23 mouse cellular contexts compared by ENCODE assay signal in genomic region chr1:72469075-72469474, GRCm38 (mm10).
"Had no signal": no experiment of that assay in that cellular context is flagged by ENCODE, and none has a peak within 500 bp of the region (broad histone marks: within the 10 kb centered on the region; RNA-seq: fewer than 3 reads in every experiment).

No protein-coding gene starts in this region.

- H3K9me3 ChIP-seq: heart, embryonic 13.5 days; heart, embryonic 15.5 days; hindbrain, embryonic 12.5 days; limb, embryonic 10.5 days; limb, embryonic 12.5 days had no signal

- H3K9ac ChIP-seq: heart, embryonic 13.5 days; heart, embryonic 15.5 days; hindbrain, embryonic 12.5 days; limb, embryonic 12.5 days had no signal

- H3K27me3 ChIP-seq: heart, embryonic 13.5 days; heart, embryonic 15.5 days; hindbrain, embryonic 12.5 days; limb, embryonic 12.5 days had no signal

- H3K4me3 ChIP-seq: gastrocnemius, adult 2 months; heart, adult 2 months; heart, embryonic 13.5 days; heart, embryonic 15.5 days; hindbrain, embryonic 12.5 days; layer of hippocampus, adult 2 months; left cerebral cortex, adult 2 months; limb, embryonic 10.5 days; limb, embryonic 12.5 days had no signal

- DNase-seq: gastrocnemius, adult 2 months; gastrocnemius, postnatal 14 days; gastrocnemius, postnatal 36 days; heart, adult 11 months; heart, adult 2 months; heart, postnatal 14 days; heart, postnatal 36 days; kidney, adult 11 months; kidney, adult 2 months; kidney, postnatal 10 days; kidney, postnatal 25 days; kidney, postnatal 4 days; liver had no signal

- H3K27ac ChIP-seq: gastrocnemius, adult 2 months; heart, adult 2 months; heart, embryonic 13.5 days; heart, embryonic 15.5 days; hindbrain, embryonic 12.5 days; layer of hippocampus, adult 2 months; left cerebral cortex, adult 2 months; limb, embryonic 10.5 days; limb, embryonic 12.5 days had no signal

- H3K4me2 ChIP-seq: heart, embryonic 11.5 days; heart, embryonic 13.5 days; heart, embryonic 15.5 days; hindbrain, embryonic 12.5 days; limb, embryonic 12.5 days; liver, embryonic 11.5 days had no signal

- H3K36me3 ChIP-seq: heart, embryonic 13.5 days; heart, embryonic 15.5 days; hindbrain, embryonic 12.5 days; limb, embryonic 10.5 days; limb, embryonic 12.5 days had no signal

- H3K4me1 ChIP-seq: heart, embryonic 13.5 days; heart, embryonic 15.5 days; hindbrain, embryonic 12.5 days; limb, embryonic 10.5 days; limb, embryonic 12.5 days had no signal

- ATAC-seq: intestine, embryonic 16.5 days had no signal
